Comparison of ENCODE assay signal across 18 mouse cellular contexts in genomic region chr11:107777487-107777886, GRCm38 (mm10). TPM values are rescaled to one million over a fixed set of nuclear protein-coding genes. Genes with fewer than 3 reads are reported as not detected.
DNase-seq lines count a peak whose midpoint lies in the region; ATAC-seq and TF ChIP-seq lines count a peak whose summit lies in the region.
"Had no signal": no experiment of that assay in that cellular context is flagged by ENCODE, and none has a peak within 500 bp of the region (broad histone marks: within the 10 kb centered on the region; RNA-seq: fewer than 3 reads in every experiment).

No protein-coding gene starts in this region.

- 16% methylated on average over 12 of the region's 12 CpGs for WGBS in forebrain, embryonic 15.5 days
- WGBS in hindbrain, embryonic 15.5 days, result 21% methylated on average over 12 of the region's 12 CpGs
- 29% methylated on average over 12 of the region's 12 CpGs for WGBS in midbrain, postnatal 0 days

- H3K27ac ChIP-seq in forebrain, embryonic 15.5 days (replicated peaks), result 0 out of 2 replicates have a peak overlapping the region, but pooled peaks have one; percentile 22
- peak overlapping the region; percentile 65 for H3K27ac ChIP-seq in hindbrain, embryonic 15.5 days (replicated peaks)
- peak overlapping the region; percentile 49 for H3K27ac ChIP-seq in midbrain, postnatal 0 days (ENCODE audit: low read depth, low read length)
- H3K27ac ChIP-seq: embryonic facial prominence, embryonic 13.5 days; heart, adult 2 months; kidney, postnatal 0 days had no signal

- TF ChIP-seq CTCF in midbrain, postnatal 0 days (IDR thresholded peaks at IDR 0.05), result no peak

- H3K4me2 ChIP-seq in forebrain, embryonic 15.5 days (replicated peaks), result peak overlapping the region; percentile 11; the same call in 1 of the 2 replicates
- H3K4me2 ChIP-seq in hindbrain, embryonic 15.5 days, result peak overlapping the region; percentile 34
- peak overlapping the region; percentile 7; the same call in 1 of the 2 replicates for H3K4me2 ChIP-seq in midbrain, postnatal 0 days (ENCODE audit: low read depth, low read length, poor library complexity, severe bottlenecking)
- H3K4me2 ChIP-seq: embryonic facial prominence, embryonic 13.5 days had no signal

- peak; percentile 79 for DNase-seq in left cerebral cortex, postnatal 4 days
- DNase-seq in left cerebral cortex, adult 18-20 months (ENCODE audit: low spot score in 2 of 2), result no peak
- DNase-seq in midbrain, postnatal 0 days (ENCODE audit: low spot score), result peak; percentile 70
- DNase-seq in layer of hippocampus, adult 9-10 months (ENCODE audit: low spot score), result no peak
- no peak for DNase-seq in adrenal gland, postnatal 25 days
- DNase-seq: adrenal gland, adult 2 months; cerebellum, postnatal 25 days; heart, adult 2 months; layer of hippocampus, postnatal 36 days; lung, postnatal 10 days; thymus, postnatal 36 days had no signal

- no peaks in the 10 kb centered on the region for H3K9me3 ChIP-seq in forebrain, embryonic 15.5 days
- no peaks in the 10 kb centered on the region for H3K9me3 ChIP-seq in hindbrain, embryonic 15.5 days
- H3K9me3 ChIP-seq in midbrain, postnatal 0 days (ENCODE audit: low read length), result no peaks in the 10 kb centered on the region
- H3K9me3 ChIP-seq: embryonic facial prominence, embryonic 13.5 days had no signal

- no peaks in the 10 kb centered on the region for H3K36me3 ChIP-seq in forebrain, embryonic 15.5 days
- no peaks in the 10 kb centered on the region for H3K36me3 ChIP-seq in hindbrain, embryonic 15.5 days
- H3K36me3 ChIP-seq in midbrain, postnatal 0 days (ENCODE audit: insufficient read depth, low read length), result no peaks in the 10 kb centered on the region
- H3K36me3 ChIP-seq: embryonic facial prominence, embryonic 13.5 days had no signal

- H3K4me1 ChIP-seq in forebrain, embryonic 15.5 days, result peaks cover 61% of the 10 kb centered on the region
- H3K4me1 ChIP-seq in hindbrain, embryonic 15.5 days (replicated peaks), result peaks cover 73% of the 10 kb centered on the region
- H3K4me1 ChIP-seq in midbrain, postnatal 0 days (ENCODE audit: insufficient read depth, low read length), result peaks cover 27% of the 10 kb centered on the region

- intact Hi-C loops in left cerebral cortex, postnatal 4 days (cut with DNase I), result no loop called here

- 0 out of 2 replicates have a peak, but pooled peaks have one; percentile 34 for ATAC-seq in forebrain, embryonic 15.5 days (replicated peaks)
- peak; percentile 5; the same call in 1 of the 2 replicates for ATAC-seq in hindbrain, embryonic 15.5 days (ENCODE audit: low FRiP score, low read depth)
- ATAC-seq in midbrain, postnatal 0 days (ENCODE audit: low FRiP score), result no peak
- ATAC-seq: Patski had no signal

- H3K4me3 ChIP-seq in forebrain, embryonic 15.5 days, result no peak overlapping the region
- H3K4me3 ChIP-seq in hindbrain, embryonic 15.5 days, result no peak overlapping the region
- no peak overlapping the region for H3K4me3 ChIP-seq in midbrain, postnatal 0 days (ENCODE audit: low read depth, low read length)
- H3K4me3 ChIP-seq: embryonic facial prominence, embryonic 13.5 days; heart, adult 2 months had no signal

- H3K9ac ChIP-seq in forebrain, embryonic 15.5 days (replicated peaks), result no peak overlapping the region
- H3K9ac ChIP-seq in hindbrain, embryonic 15.5 days, result no peak overlapping the region
- H3K9ac ChIP-seq in midbrain, postnatal 0 days (replicated peaks; ENCODE audit: low read length, poor library complexity, severe bottlenecking), result no peak overlapping the region; the same call in 1 of the 2 replicates
- H3K9ac ChIP-seq: embryonic facial prominence, embryonic 13.5 days had no signal

- no peaks in the 10 kb centered on the region for H3K27me3 ChIP-seq in forebrain, embryonic 15.5 days
- H3K27me3 ChIP-seq in hindbrain, embryonic 15.5 days, result no peaks in the 10 kb centered on the region
- no peaks in the 10 kb centered on the region for H3K27me3 ChIP-seq in midbrain, postnatal 0 days (ENCODE audit: insufficient read depth, low read length)
- H3K27me3 ChIP-seq: embryonic facial prominence, embryonic 13.5 days; Patski had no signal

RNA-seq across cellular contexts. Expression of gene Cacng4, which starts 16.9 kb away (rescaled TPM):
- 100 to 1,000 TPM; 184 to 207 TPM for total RNA-seq in left cerebral cortex, postnatal 4 days (2021)
- 10 to 100 TPM; 26.6 to 29.1 TPM for total RNA-seq in left cerebral cortex, adult 18-20 months (2021)
- 37.8 and 40.6 TPM in 2 replicates for polyA plus RNA-seq in forebrain, embryonic 15.5 days (2015; fragmentation: Nextera tagmentation; extraction: Ambion mirVana)
- polyA plus RNA-seq in hindbrain, embryonic 15.5 days (2015; fragmentation: Nextera tagmentation; extraction: Ambion mirVana), result 67.7 and 81.1 TPM in 2 replicates
- total RNA-seq in midbrain, postnatal 0 days (2014; rRNA removed), result 112 TPM in 2 replicates
- polyA plus RNA-seq in midbrain, postnatal 0 days (2015; fragmentation: Nextera tagmentation; extraction: Ambion mirVana), result 58.4 and 61.7 TPM in 2 replicates
- 4.3 and 6.9 TPM in 2 replicates for total RNA-seq in adrenal gland, postnatal 25 days (2021)
- total RNA-seq: CH12.LX; heart, adult 2 months; liver, adult 2 months had no signal
- polyA plus RNA-seq: liver, adult 2 months had no signal

Comparison
In these comparisons a context has a peak if more than half of its experiments do, and no peak if none do; other contexts are left out.
1. DNase-seq: peak in left cerebral cortex, postnatal 4 days (single experiment) and midbrain, postnatal 0 days (single experiment); none in left cerebral cortex, adult 18-20 months (0 of 2), layer of hippocampus, adult 9-10 months (single experiment) and adrenal gland, postnatal 25 days (single experiment).
2. Peak in every context shown above with its lines, with median percentiles within 50 percentile points of each other: H3K27ac ChIP-seq and H3K4me2 ChIP-seq.